Mouse (Mus musculus) urinary bladder, adult 2 months (tissue): Measurements from ENCODE around the gene Fbxo33. TPM values are rescaled to one million over a fixed set of nuclear protein-coding genes. Genes with fewer than 3 reads are reported as not detected.

ENCODE experiments used
- DNase-seq: peaks from one replicate; pipeline ENCODE4 v3.0.0; 2022; ENCODE audit warnings: low spot score
- polyA plus RNA-seq: library from polyadenylated mRNA; depleted of rRNA; stranded (reverse); fragments of >200 nt; gene quantifications from 2 replicates; pipeline ENCODE4 v1.2.3, GENCODE M21; 2012; rRNA removed

The Fbxo33 gene
- polyA plus RNA-seq, 1 experiment: 17.8 TPM

- DNase-seq: no peak
These were observed 20.8 kb downstream of the Fbxo33 start for GRCm38 (mm10) chr12:59198750-59199149.

GRCm38 (mm10) chr12:59195941-59196340 lies 23.6 kb downstream of the Fbxo33 start:
- no peak for DNase-seq

GRCm38 (mm10) chr12:59195065-59195464 lies 24.5 kb downstream of the Fbxo33 start:
- DNase-seq: no peak

GRCm38 (mm10) chr12:59194341-59195003 lies 25.1 kb downstream of the Fbxo33 start:
- DNase-seq: no peak

- no peak for DNase-seq
These were observed 25.9 kb downstream of the Fbxo33 start for GRCm38 (mm10) chr12:59193637-59194036.

GRCm38 (mm10) chr12:59188086-59188682 lies 31.3 kb downstream of the Fbxo33 start:
- no peak for DNase-seq

GRCm38 (mm10) chr12:59177814-59178213 lies 41.7 kb downstream of the Fbxo33 start:
- no peak for DNase-seq

GRCm38 (mm10) chr12:59169935-59170334 lies 49.6 kb downstream of the Fbxo33 start:
- DNase-seq: no peak

- no peak for DNase-seq
These were observed 53.0 kb downstream of the Fbxo33 start for GRCm38 (mm10) chr12:59166557-59166956.

- no peak for DNase-seq
These were observed 55.0 kb downstream of the Fbxo33 start for GRCm38 (mm10) chr12:59164522-59164921.

- DNase-seq: no peak
These were observed 56.7 kb downstream of the Fbxo33 start for GRCm38 (mm10) chr12:59162797-59163196.

GRCm38 (mm10) chr12:59161091-59161490 lies 58.4 kb downstream of the Fbxo33 start:
- DNase-seq: no peak

Other genes with a start within 250 kb of the Fbxo33 start
- gene Sec23a, start 207.7 kb downstream of the Fbxo33 start, polyA plus RNA-seq: 38.8 and 41.9 TPM in 2 replicates
- 7.7 and 8.5 TPM in 2 replicates for gene Gemin2, start 206.3 kb downstream of the Fbxo33 start, polyA plus RNA-seq
- 100 and 122 TPM in 2 replicates for gene Trappc6b, start 158.3 kb downstream of the Fbxo33 start, polyA plus RNA-seq
- gene Pnn, start 152.8 kb downstream of the Fbxo33 start, polyA plus RNA-seq: 52.1 and 60.8 TPM in 2 replicates
- gene Mia2, start 123.9 kb downstream of the Fbxo33 start, polyA plus RNA-seq: 58.4 and 62.9 TPM in 2 replicates